Mouse (Mus musculus) E14TG2a.4 (cell line): ENCODE measurements around the gene Tcea2.

Experiments used
- H3K27me3 ChIP-seq: 2 replicates; pipeline ENCODE4 v1.6.1; 2014; ENCODE audit warnings: low read length, control low read depth; ENCODE audit not compliant: insufficient read depth
- H3K36me3 ChIP-seq: 2 replicates; pipeline ENCODE4 v1.6.1; 2014; ENCODE audit warnings: low read length, control low read depth; ENCODE audit not compliant: insufficient read depth
- H3K4me1 ChIP-seq: replicated peaks from 2 replicates; pipeline ENCODE4 v1.6.1; 2014; ENCODE audit warnings: low read depth, low read length, control low read depth
- H3K4me3 ChIP-seq: replicated peaks from 2 replicates; pipeline ENCODE4 v1.5.1; 2014; ENCODE audit warnings: mild to moderate bottlenecking, low read length
- H3K9me3 ChIP-seq: 2 replicates; pipeline ENCODE4 v1.6.1; 2014; ENCODE audit warnings: low read length, control low read depth
- CTCF ChIP-seq: conservative IDR thresholded peaks from 2 replicates; pipeline ENCODE4 v1.5.1; 2014; ENCODE audit warnings: low read length
- NANOG ChIP-seq: IDR thresholded peaks from 2 replicates; pipeline ENCODE4 v1.6.1; 2014; ENCODE audit warnings: borderline replicate concordance, low read length, mixed read lengths
- POU5F1 ChIP-seq: IDR thresholded peaks from 2 replicates; pipeline ENCODE4 v1.6.1; 2014; ENCODE audit warnings: low read length, borderline replicate concordance

The Tcea2 gene

DNA sequence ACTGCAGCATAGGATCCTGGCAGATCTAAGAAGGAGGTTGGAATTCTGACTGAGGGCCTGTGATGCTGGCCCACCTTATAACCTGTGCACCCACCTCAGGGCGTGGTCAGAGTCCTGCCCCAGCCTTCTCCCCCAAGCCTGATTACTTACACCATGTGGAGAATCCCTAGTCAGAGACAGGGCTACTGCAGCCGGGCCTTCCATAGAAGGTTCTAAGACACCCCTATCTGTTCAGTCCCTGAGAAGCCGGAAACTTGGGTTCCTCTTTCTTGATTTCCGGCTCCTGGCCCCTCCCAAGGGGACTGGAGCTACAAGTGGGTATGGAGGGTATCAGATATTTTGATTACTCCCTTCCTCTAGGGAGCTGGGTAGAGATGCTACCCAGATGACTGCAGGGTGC lies 11.5 kb downstream of the Tcea2 start:
- TF ChIP-seq NANOG = no peak
- TF ChIP-seq POU5F1 = no peak
- no peak for TF ChIP-seq CTCF
- H3K9me3 ChIP-seq = no peaks in the 10 kb centered on the region
- H3K4me3 ChIP-seq = no peak overlapping the region
- H3K36me3 ChIP-seq = peaks cover 58% of the 10 kb centered on the region
- peaks cover 42% of the 10 kb centered on the region for H3K27me3 ChIP-seq
- peaks cover 49% of the 10 kb centered on the region for H3K4me1 ChIP-seq

DNA sequence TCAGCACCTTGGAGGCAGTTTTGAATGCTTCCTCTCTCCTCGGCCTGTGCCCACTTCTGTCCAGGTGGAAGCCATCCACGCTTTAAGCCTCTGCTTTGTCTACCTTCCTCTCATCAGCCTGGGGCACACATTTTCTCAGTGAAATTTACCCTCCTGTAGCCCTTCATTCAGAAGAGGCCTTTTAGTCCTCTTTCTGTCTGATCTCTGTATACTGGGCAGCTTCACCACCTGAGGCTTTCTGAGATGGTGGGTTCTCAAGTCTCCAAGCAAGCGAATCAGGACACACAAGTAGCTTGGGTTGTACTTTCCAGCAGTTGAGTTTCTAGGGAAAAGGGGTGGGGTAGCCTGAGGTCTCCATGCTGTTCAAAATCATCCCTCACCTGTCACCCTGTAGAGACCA lies 12.2 kb downstream of the Tcea2 start:
- no peak for TF ChIP-seq POU5F1
- TF ChIP-seq CTCF = no peak
- no peak for TF ChIP-seq NANOG
- Histone ChIP-seq H3K4me1 (peaks cover 56% of the 10 kb centered on the region), H3K36me3 (peaks cover 50% of the 10 kb centered on the region), H3K27me3 (peaks cover 50% of the 10 kb centered on the region), H3K4me3 (no peak overlapping the region), H3K9me3 (no peaks in the 10 kb centered on the region)

DNA sequence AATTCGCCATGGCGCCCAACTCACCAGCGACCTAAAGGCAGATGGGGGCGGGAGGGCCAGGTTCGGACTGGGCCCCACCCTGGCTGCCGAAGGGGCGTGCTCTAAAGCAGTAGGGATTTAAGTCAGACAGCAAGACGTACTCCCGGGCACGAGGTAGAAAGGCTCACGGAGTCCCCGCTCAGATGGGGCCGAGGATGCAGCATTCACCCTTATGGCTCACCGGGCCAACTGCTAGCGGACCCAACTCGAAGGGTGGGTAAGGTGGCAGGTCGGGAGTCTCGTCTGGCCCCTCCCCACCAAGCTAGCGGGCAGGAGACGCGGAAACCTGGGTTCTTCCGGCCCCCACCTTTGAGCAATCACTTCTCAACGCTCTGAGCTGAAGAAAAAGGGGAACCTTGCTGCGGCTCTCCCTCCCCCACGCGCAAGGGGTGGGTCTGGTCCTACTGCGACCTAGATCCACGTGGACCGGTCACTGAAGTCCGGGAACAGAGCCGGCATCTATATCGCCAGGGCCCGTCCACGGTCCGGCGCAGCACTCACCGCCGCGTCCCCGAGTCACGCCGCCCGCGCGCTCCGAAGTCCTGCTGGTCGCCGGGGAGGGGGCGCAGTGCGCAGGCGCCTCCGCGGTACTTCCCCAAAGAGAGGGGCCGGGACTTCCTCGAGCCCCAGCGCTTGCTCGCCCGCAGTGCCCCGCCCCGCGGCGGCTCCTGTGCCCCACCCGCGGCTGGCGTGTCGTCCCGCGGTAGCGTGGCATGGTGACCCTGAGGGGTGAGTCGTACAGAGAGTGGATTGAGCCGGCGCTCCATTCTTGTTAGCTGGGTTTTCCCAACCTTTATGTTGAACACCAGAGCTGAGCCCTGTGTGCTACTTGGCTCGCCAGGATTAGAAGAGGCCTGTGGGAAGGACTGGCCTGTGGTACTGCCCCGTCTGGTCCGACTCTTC lies 13.5 kb downstream of the Tcea2 start, which contains the start of gene Rgs19:
Gene Rgs19, minus strand, starts transcription at position 639 of the 942 bp plus-strand sequence.
- Histone ChIP-seq H3K27me3 (peaks cover 53% of the 10 kb centered on the region), H3K4me3 (peak within 1 kb of the TSS; percentile 86), H3K9me3 (no peaks in the 10 kb centered on the region), H3K36me3 (peaks cover 38% of the 10 kb centered on the region), H3K4me1 (peaks cover 67% of the 10 kb centered on the region)
- TF ChIP-seq POU5F1 (no peak), CTCF (no peak), NANOG (no peak)

DNA sequence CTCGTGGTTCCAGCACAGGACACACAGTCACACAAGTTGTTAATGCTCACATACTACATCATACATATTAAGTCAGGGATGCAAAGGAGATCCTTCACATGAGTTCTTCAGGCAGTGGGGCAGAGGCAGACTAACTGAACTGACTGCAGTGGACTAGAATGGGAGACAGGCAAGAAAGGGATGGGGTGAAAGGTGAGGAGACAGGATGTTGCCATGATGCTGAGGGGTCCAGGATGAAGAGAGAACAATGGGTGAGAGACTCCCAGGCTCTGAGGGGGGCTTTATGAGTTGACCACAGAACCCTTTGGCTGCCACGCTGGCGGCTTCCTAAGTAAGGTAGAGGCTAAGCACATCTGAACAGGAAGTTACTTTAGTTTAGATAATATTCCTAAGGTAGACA lies 14.5 kb downstream of the Tcea2 start:
- TF ChIP-seq POU5F1 = no peak
- TF ChIP-seq CTCF = no peak
- TF ChIP-seq NANOG = no peak
- H3K27me3 ChIP-seq = peaks cover 53% of the 10 kb centered on the region

DNA sequence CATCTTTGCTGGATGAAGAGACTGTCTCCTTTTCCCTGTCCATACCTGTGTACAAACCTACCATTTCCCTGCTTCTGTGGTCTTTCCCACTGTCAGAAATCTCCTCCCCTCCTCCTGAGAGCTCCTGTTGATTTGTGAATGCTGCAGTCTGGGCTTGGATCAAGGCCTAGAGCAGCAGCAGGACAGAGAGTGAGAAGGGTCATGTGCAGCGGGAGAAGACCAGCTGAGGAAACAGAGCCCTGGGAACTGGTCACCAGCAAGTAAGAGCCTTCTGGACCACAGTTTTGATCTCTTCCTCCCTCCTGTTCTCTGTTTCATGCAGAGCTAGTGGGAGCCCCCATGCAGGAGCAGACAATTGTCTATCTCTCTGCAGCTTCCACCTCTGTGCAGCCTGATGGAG lies 15.7 kb downstream of the Tcea2 start:
- no peak overlapping the region for H3K4me3 ChIP-seq
- H3K9me3 ChIP-seq = no peaks in the 10 kb centered on the region
- H3K4me1 ChIP-seq = peaks cover 48% of the 10 kb centered on the region
- peaks cover 53% of the 10 kb centered on the region for H3K27me3 ChIP-seq
- TF ChIP-seq NANOG (no peak), CTCF (no peak), POU5F1 (no peak)
- peaks cover 16% of the 10 kb centered on the region for H3K36me3 ChIP-seq

More for the DNA sequence above, 14.5 kb downstream of the Tcea2 start:
- Histone ChIP-seq H3K4me1 (peaks cover 60% of the 10 kb centered on the region), H3K36me3 (peaks cover 28% of the 10 kb centered on the region), H3K4me3 (peak overlapping the region; percentile 86), H3K9me3 (no peaks in the 10 kb centered on the region)

DNA sequence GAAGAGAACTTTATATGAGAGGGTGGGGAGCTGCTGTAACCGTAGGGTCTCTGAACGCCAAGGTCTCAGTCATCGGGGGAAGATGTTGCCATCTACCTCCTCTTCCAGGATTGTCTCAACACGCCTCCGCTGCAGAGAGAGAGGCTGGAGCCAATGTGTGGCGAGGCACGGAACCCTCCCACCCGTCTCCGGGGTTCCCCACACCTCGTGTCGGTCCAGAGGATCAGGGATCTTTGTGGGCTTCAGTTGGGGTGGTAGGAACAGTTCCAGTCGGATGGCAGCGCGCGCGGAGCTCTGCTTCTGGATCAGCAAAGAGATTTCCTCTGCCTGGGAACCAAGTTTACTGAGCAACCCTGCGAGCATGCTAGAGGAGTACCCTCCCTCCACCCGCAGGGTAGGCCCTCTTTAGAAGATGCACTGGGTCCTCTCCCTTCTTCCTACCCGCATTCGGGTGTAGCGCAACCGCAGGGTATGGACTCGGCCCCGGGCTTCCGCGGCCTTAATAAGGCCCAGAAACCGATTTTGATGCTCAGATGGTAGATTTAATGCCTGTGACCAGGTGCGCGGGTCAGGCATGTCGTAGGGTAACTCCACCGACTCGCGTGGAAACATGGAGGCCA lies 16.8 kb downstream of the Tcea2 start:
- Histone ChIP-seq H3K27me3 (peaks cover 50% of the 10 kb centered on the region), H3K9me3 (no peaks in the 10 kb centered on the region), H3K4me1 (peaks cover 42% of the 10 kb centered on the region), H3K36me3 (peaks cover 5% of the 10 kb centered on the region), H3K4me3 (peak overlapping the region; percentile 76)
- TF ChIP-seq POU5F1 (no peak), NANOG (no peak), CTCF (no peak)

DNA sequence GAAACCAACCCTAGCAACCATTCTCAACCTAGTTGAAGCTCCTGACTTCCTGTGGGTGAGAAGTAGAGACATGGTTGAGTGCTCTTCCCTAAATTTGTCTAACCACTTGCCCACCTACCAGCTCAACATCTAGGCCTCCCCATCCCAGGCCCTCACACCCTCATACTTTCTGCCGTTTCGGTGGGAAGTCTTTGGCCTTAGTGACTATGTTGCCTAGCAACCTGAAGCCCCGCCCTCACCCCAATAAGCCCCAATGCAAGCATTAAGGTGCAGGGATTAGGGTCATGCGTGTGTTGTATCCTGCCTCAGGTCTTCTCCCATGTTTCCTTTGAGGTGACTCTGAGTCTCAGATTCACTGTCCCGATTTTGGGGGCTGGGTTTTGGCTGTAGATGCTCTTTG lies 18.1 kb downstream of the Tcea2 start, which contains the start of gene Lkaaear1:
Gene Lkaaear1, minus strand, starts transcription at position 202 of the 400 bp plus-strand sequence.
- Histone ChIP-seq H3K27me3 (peaks cover 38% of the 10 kb centered on the region), H3K4me1 (peaks cover 31% of the 10 kb centered on the region), H3K4me3 (peak within 1 kb of the TSS; percentile 76), H3K36me3 (no peaks in the 10 kb centered on the region), H3K9me3 (no peaks in the 10 kb centered on the region)
- no peak for TF ChIP-seq POU5F1
- no peak for TF ChIP-seq CTCF
- TF ChIP-seq NANOG = no peak

DNA sequence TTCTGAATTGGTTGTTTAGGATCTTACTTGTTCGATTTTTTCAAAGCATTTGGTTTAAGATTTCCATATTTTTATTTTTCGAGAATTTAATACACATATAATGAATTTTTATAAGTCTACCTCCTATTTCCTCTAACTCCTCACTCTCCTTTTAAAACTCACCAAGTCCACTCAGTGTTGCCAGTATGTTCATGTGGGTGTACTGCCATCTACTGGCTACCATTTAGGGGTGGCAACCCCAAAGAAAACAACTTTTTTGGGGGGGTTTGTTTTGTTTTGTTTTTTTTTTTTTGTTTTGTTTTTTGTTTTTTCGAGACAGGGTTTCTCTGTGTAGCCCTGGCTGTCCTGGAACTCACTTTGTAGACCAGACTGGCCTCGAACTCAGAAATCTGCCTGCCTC lies 26.6 kb downstream of the Tcea2 start:
- no peaks in the 10 kb centered on the region for H3K9me3 ChIP-seq
- H3K4me3 ChIP-seq = no peak overlapping the region
- no peak for TF ChIP-seq NANOG
- peak; percentile 40 for TF ChIP-seq CTCF

More for the DNA sequence above, 26.6 kb downstream of the Tcea2 start:
- Histone ChIP-seq H3K27me3 (0 out of 2 replicates have a peak, but pooled peaks cover 2% of the 10 kb centered on the region), H3K36me3 (no peaks in the 10 kb centered on the region), H3K4me1 (no peaks in the 10 kb centered on the region)
